Mouse (Mus musculus) gonadal fat pad, adult 2 months (tissue): Measurements from ENCODE around the gene Gm3854. TPM values are rescaled to one million over a fixed set of nuclear protein-coding genes. Genes with fewer than 3 reads are reported as not detected.
"Not testable (repeated sequence)": the region's sequence is repeated elsewhere in the genome, so short reads cannot be mapped to it uniquely, and the experiment has no call there.

Source experiments
- DNase-seq: peaks from one replicate; pipeline ENCODE4 v3.0.0-alpha.2; 2012; ENCODE audit warnings: low read depth
- polyA plus RNA-seq: library from polyadenylated mRNA; depleted of rRNA; stranded (reverse); fragments of >200 nt; gene quantifications from 2 replicates; pipeline ENCODE4 v1.2.3, GENCODE M21; 2012; rRNA removed

Gm3854 gene
- 0.14 and 0.18 TPM in 2 replicates for polyA plus RNA-seq

GRCm38 (mm10) chr7:6343501-6344071 lies at the start of gene Gm3854:
Gm3854 (plus strand) TSS chr7:6343759.
- DNase-seq = no peak

GRCm38 (mm10) chr7:6300796-6301195 lies 42.8 kb upstream of the Gm3854 start:
- DNase-seq = not testable (repeated sequence)

DNA sequence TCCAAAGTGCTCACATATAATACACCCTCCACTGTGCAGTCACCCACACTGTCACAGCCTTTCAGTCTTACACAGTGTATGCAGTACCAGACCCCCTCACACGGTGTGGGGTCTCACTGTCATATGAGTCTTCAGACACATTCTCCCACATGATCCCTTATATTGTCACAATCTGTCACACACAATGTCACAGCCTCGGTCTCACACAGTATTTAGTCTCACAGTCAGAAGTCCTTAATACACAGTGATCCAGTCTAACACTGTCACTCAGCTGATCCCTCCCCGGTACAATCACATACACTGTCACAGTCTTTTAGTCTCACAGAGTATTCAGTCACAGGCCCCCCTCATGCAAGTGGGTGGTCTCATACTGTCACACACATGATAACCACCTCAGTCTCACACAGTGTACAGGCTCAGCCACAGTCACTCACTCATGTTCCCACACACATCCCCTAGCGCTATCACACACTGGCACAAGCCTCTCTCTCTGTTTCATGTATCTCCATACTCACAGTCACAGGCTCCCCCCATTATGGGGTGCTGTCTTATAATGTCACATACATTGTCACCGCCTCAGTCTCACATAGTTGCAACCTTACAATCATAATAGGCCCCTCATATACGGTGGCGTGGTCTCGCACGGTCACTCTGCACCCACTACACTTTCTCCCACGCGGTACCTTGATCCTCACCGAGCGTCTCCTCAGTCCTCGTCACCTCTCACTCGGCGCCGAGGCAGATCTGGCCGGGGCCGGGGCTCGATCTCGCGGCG lies 12.9 kb upstream of the Gm3854 start:
- DNase-seq = no peak

DNA sequence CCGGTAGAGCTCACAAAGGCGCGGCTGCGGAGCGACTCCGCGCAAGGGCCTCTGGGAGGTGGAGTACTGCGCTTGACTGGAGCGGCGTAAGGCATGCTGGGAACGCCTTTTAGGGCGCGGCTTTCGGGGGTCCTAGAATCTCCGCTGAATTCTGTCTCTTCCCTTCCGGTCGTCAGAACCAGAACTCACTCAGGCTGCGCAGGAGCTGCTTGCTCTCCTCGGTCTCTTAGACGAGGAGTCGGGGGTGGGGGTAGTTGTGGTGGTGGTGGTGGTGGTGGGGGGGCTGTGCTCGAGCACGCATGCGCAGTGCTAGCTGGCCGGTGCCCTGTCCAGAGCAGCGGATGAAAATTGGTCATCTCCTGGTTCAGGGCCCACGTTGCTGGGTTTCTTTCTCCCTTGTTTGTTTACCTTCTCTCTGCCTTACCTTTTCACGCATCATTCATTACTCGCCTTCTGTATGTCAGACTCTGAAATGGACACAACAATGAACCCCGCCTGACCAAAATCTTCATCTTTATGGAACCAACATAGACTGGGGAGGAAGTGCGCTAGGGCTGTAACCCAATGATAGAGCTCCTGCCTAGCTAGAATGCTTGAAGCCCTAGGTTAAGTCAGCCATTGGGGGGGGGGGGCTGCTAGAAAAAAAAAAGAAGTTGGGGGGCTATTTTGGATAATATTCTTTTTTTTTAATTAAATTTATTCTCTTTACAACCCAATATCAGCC lies 12.2 kb upstream of the Gm3854 start, which contains the start of gene Zfp583:
Zfp583 (minus strand) TSS at position 53 of the 724 bp plus-strand sequence.
- peak; percentile 10 for DNase-seq

DNA sequence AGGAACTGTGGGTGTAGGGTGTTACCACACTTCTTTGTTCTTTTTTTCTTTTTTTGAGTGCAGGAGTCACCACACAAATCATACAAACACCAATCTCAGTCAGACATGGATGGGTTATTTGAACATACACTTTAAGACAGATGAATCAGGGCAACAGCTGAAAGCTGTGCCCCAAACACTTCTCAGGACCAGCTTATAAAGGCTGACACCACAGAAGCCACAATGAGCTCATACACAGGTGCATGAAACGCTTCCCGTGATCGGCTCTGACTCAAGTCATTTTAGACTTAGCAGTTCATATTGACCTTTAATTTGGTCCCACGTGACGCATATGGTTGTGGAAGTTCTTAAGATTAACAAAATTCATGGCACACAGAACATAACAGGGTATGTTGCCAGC lies 3.7 kb upstream of the Gm3854 start:
- DNase-seq = no peak

DNA sequence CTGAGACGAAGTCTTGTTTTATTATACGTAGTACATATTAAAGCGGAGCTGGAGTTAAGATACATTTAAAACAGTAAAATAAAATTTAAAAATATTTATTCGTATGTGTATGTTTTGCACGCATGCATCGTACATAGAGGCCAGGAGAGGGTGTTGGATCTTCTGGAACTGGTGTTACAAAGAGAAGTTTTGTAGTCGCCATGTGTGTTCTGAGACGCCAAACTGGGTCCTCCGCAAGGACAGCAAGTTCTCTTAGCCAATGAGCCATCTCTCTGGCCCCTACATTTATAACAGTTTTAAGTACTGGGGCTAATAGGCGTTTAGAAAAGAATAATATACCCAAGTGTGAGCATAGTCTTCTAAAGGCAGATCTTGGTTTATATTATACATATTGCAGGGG lies 565 bp downstream of the Gm3854 start:
- no peak for DNase-seq

GRCm38 (mm10) chr7:6358121-6358520 lies 14.6 kb downstream of the Gm3854 start:
- DNase-seq = no peak

DNA sequence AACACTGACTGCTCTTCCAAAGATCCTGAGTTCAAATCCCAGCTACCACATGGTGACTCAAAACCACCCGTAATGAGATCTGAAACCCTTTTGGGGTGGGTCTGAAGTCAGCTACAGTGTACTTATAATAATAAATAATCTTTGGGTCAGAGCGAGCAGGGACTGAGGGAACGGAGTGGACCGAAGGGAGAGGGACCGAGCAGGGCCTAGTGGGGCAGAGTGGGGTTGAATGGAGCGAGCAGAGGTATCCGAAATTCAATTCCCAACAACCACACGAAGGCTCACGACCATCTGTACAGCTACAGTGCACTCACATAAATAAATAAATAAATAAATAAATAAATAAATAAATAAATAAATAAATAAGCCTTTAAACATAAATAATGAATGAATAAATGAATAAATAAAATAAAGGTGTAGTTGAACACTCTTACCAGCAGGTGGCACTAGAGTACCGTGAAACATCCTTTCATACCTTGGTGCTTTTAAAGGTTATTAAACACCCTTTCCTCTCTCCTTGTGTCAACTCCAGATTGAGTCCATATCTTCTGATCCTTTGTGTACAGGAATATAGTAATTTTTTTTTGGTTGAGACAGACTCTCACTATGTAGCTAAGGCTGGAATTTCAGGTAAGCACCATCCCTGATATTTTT lies 15.5 kb downstream of the Gm3854 start:
- no peak for DNase-seq

DNA sequence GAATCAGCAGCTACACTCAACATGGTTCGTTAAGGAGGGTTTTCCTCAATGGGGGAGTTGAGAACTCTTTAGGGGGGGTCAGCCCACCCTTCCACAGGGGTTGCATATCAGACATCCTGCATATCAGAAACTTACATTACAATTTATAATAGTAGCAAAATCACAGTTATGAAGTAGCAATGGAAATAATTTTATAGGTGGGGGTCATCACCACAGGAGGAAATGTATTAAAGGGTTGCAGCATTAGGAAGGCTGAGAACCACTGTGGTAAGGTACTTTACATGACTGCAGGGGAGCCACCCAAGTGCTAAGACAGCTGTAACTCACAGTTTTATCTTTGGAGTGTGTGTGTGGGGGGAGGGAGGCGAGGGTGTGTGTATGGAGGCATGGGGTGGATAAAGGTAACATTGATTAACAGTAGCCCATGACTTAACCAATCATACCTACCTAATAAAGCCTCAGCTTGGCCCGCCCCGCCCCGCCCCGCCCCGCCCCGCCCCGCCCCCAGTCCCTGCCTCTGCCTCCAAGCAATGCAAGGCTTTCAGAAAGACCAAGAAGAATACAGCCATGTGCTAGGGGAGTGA lies 17.0 kb downstream of the Gm3854 start:
- no peak for DNase-seq

GRCm38 (mm10) chr7:6361756-6362155 lies 18.2 kb downstream of the Gm3854 start:
- no peak for DNase-seq

- DNase-seq = peak; percentile 85
Measured at GRCm38 (mm10) chr7:6362268-6363046, 18.9 kb downstream of the Gm3854 start.

GRCm38 (mm10) chr7:6363047-6363488 lies 19.5 kb downstream of the Gm3854 start, which contains the start of gene Zfp78:
Zfp78 (plus strand) TSS chr7:6363280.
- peak; percentile 71 for DNase-seq

GRCm38 (mm10) chr7:6364761-6365160 lies 21.2 kb downstream of the Gm3854 start:
- no peak for DNase-seq

- DNase-seq = no peak
Measured at GRCm38 (mm10) chr7:6367185-6367584, 23.6 kb downstream of the Gm3854 start.

GRCm38 (mm10) chr7:6368146-6368545 lies 24.6 kb downstream of the Gm3854 start:
- DNase-seq = not testable (repeated sequence)

DNA sequence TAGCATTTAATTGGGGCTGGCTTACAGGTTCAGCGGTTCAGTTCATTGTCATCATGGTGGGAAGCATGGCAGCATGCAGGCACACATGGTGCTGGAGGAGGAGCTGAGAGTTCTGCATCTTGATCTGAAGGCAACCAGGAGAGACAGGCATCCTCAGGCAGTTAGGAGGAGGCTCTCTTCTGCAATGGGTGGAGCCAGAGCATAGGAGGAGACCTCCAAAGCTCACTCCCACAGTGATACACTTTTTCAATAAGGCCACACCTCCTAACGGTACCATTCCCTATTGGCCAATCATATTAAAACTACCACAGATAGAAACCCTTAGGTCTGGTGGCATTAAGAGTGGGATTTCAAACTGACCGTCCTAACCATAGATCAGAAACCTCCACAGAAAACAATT lies 25.9 kb downstream of the Gm3854 start:
- DNase-seq = no peak

- no peak for DNase-seq
Measured at GRCm38 (mm10) chr7:6372993-6373392, 29.4 kb downstream of the Gm3854 start.

DNA sequence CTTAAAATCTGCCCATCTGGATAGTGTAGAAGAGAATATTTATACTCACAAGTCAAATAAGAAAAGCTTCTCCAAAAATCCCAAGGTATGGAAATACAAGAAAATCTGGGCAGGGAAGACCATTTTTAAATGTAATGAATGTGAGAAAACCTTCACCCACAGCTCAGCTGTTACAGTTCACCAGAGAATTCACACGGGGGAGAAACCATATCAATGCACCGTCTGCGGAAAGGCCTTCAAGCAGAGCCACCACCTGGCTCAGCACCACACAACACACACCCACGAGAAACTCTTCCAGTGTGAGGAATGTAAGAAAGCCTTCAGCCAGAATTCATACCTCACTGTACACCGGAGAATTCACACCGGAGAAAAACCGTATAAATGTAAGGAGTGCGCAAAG lies 34.9 kb downstream of the Gm3854 start:
- DNase-seq = no peak

GRCm38 (mm10) chr7:6381431-6381830 lies 37.9 kb downstream of the Gm3854 start:
- DNase-seq = no peak

- no peak for DNase-seq
Measured at GRCm38 (mm10) chr7:6383044-6383455, 39.5 kb downstream of the Gm3854 start, which contains the start of gene Zfp28. Zfp28 (plus strand) TSS chr7:6383295.

DNA sequence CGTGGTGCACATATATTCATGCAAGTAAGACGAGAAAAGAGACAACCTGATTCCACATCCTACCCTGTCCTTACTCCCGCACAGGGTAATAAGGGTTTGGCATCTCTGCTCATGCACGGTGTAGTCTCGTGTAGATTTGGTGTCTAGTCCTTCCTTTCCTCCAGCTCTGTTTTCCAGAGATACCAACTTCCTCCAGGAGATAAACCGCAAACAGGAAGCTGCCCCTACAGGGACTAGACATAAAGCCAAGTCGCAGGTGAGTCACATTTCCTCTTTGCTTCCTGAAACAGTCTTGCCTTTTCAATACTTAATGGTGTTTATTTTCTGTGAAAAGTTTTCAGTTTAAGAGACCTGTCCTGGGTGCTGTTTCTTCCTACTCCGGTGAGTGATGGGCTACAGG lies 40.5 kb downstream of the Gm3854 start:
- no peak for DNase-seq
